Mouse (Mus musculus) left cerebral cortex, postnatal 14 days (tissue): Measurements from ENCODE around the gene Ptges3. TPM values are rescaled to one million over a fixed set of nuclear protein-coding genes. Genes with fewer than 3 reads are reported as not detected.
"Not testable (repeated sequence)": the region's sequence is repeated elsewhere in the genome, so short reads cannot be mapped to it uniquely, and the experiment has no call there.

Source experiments
- DNase-seq, 2 experiments: peaks; one replicate each; pipeline ENCODE4 v3.0.0; 2021 to 2022; ENCODE audit warnings: low spot score in 2 of 2, mixed read lengths in 1 of 2
- intact Hi-C: fragments of 180-260 bp; cut with DNase I; formaldehyde crosslinking; loops from one replicate; pipeline ENCODE4 v1.15.1; 2025
- total RNA-seq, 2 experiments: library from RNA; stranded (reverse); gene quantifications; 2 replicates each; pipeline ENCODE4 v1.2.3; 2021

Gene Ptges3
- total RNA-seq, 2 experiments from 2014 or later = 131 to 134 TPM

- DNase-seq, intact Hi-C loops: not testable (repeated sequence)
Measured at GRCm38 (mm10) chr10:128052136-128052535, 6.6 kb upstream of the Ptges3 start.

- no peak for DNase-seq
- intact Hi-C loops = no loop called here
Measured at GRCm38 (mm10) chr10:128053001-128053400, 5.8 kb upstream of the Ptges3 start.

- intact Hi-C loops = no loop called here
- no peak for DNase-seq
Measured at GRCm38 (mm10) chr10:128058184-128058583, 570 bp upstream of the Ptges3 start.

GRCm38 (mm10) chr10:128059207-128059981 lies 640 bp downstream of the Ptges3 start:
- intact Hi-C loops = no loop called here
- DNase-seq = peak; percentile 30 to 62

GRCm38 (mm10) chr10:128061109-128061508 lies 2.4 kb downstream of the Ptges3 start:
- intact Hi-C loops = no loop called here
- no peak for DNase-seq

- intact Hi-C loops = no loop called here
- no peak for DNase-seq
Measured at GRCm38 (mm10) chr10:128062221-128062989, 3.7 kb downstream of the Ptges3 start.

GRCm38 (mm10) chr10:128066072-128066471 lies 7.3 kb downstream of the Ptges3 start:
- no peak for DNase-seq
- intact Hi-C loops = no loop called here

- intact Hi-C loops = no loop called here
- no peak for DNase-seq
Measured at GRCm38 (mm10) chr10:128069201-128069600, 10.4 kb downstream of the Ptges3 start.

- DNase-seq, intact Hi-C loops: not testable (repeated sequence)
Measured at GRCm38 (mm10) chr10:128070432-128070831, 11.7 kb downstream of the Ptges3 start.

- DNase-seq, intact Hi-C loops: not testable (repeated sequence)
Measured at GRCm38 (mm10) chr10:128078269-128078668, 19.5 kb downstream of the Ptges3 start.

GRCm38 (mm10) chr10:128080496-128080895 lies 21.7 kb downstream of the Ptges3 start:
- intact Hi-C loops = no loop called here
- no peak for DNase-seq

GRCm38 (mm10) chr10:128081807-128082476 lies 23.2 kb downstream of the Ptges3 start:
- intact Hi-C loops = no loop called here
- no peak for DNase-seq

GRCm38 (mm10) chr10:128082477-128082808 lies 23.7 kb downstream of the Ptges3 start:
- DNase-seq = no peak
- intact Hi-C loops = no loop called here

- intact Hi-C loops = no loop called here
- peak; percentile 99 to 100 for DNase-seq
Measured at GRCm38 (mm10) chr10:128082880-128083421, 24.2 kb downstream of the Ptges3 start, which contains the start of gene Atp5b. Atp5b (plus strand) TSS chr10:128083273.

- intact Hi-C loops = no loop called here
- DNase-seq = peak in 1 of 2 experiments; percentile 23
Measured at GRCm38 (mm10) chr10:128083688-128084087, 24.9 kb downstream of the Ptges3 start.

- intact Hi-C loops = no loop called here
- DNase-seq = no peak
Measured at GRCm38 (mm10) chr10:128084160-128084559, 25.4 kb downstream of the Ptges3 start.

- intact Hi-C loops = no loop called here
- peak in 1 of 2 experiments; percentile 45 for DNase-seq
Measured at GRCm38 (mm10) chr10:128086391-128086790, 27.6 kb downstream of the Ptges3 start.

GRCm38 (mm10) chr10:128087216-128087615 lies 28.5 kb downstream of the Ptges3 start:
- intact Hi-C loops, DNase-seq: not testable (repeated sequence)

- DNase-seq = no peak
- intact Hi-C loops = no loop called here
Measured at GRCm38 (mm10) chr10:128088181-128088580, 29.4 kb downstream of the Ptges3 start.

- intact Hi-C loops = loop anchor here (2.0 kb wide), 1 partner anchor 97 kb away; no protein-coding TSS in a partner anchor
- DNase-seq = no peak
Measured at GRCm38 (mm10) chr10:128089842-128090241, 31.1 kb downstream of the Ptges3 start.
